Mouse (Mus musculus) limb, embryonic 11.5 days (tissue): ENCODE data around the gene Tmprss7. TPM values are rescaled to one million over a fixed set of nuclear protein-coding genes. Genes with fewer than 3 reads are reported as not detected.

Experiments
- ATAC-seq: fragments of 200-750 bp; cut with Nextera tagmentation; 2 replicates; pipeline ENCODE4 v1.8.0; 2017; ENCODE audit warnings: low read depth; ENCODE audit not compliant: insufficient number of reproducible peaks, low FRiP score, low TSS enrichment
- DNase-seq: peaks from one replicate; pipeline ENCODE4 v3.0.0-alpha.2; 2015; ENCODE audit warnings: low spot score
- H3K27ac ChIP-seq: fragments of 300-500 bp; sonication (generic); replicated peaks from 2 replicates; pipeline ENCODE4 v1.5.1; 2014; ENCODE audit warnings: low read depth, mild to moderate bottlenecking, low read length
- H3K27me3 ChIP-seq: fragments of 300-500 bp; sonication (generic); 2 replicates; pipeline ENCODE4 v1.6.1; 2014; ENCODE audit warnings: mild to moderate bottlenecking, low read length, mixed read lengths; ENCODE audit not compliant: control insufficient read depth, insufficient read depth
- H3K36me3 ChIP-seq: fragments of 300-500 bp; sonication (generic); 2 replicates; pipeline ENCODE4 v1.6.1; 2014; ENCODE audit warnings: mild to moderate bottlenecking, low read length, moderate library complexity, mixed read lengths; ENCODE audit not compliant: control insufficient read depth, insufficient read depth
- H3K4me1 ChIP-seq: fragments of 300-500 bp; sonication (generic); 2 replicates; pipeline ENCODE4 v1.6.1; 2014; ENCODE audit warnings: low read length, mixed read lengths; ENCODE audit not compliant: control insufficient read depth, insufficient read depth
- H3K4me2 ChIP-seq: fragments of 300-500 bp; sonication (generic); 2 replicates; pipeline ENCODE4 v1.6.1; 2014; ENCODE audit warnings: low read depth, mild to moderate bottlenecking, moderate library complexity; ENCODE audit not compliant: severe bottlenecking
- H3K4me3 ChIP-seq: fragments of 300-500 bp; sonication (generic); 2 replicates; pipeline ENCODE4 v1.5.1; 2014; ENCODE audit warnings: low read depth, low read length
- H3K9ac ChIP-seq: fragments of 300-500 bp; sonication (generic); 2 replicates; pipeline ENCODE4 v1.6.1; 2014; ENCODE audit warnings: mild to moderate bottlenecking, low read length
- H3K9me3 ChIP-seq: fragments of 300-500 bp; sonication (generic); 2 replicates; pipeline ENCODE4 v1.6.1; 2016; ENCODE audit warnings: low read length; ENCODE audit not compliant: control insufficient read depth
- WGBS: fragments of 180-500 bp; shearing (Covaris S2); extraction: QIAGEN DNeasy Blood & Tissue Kit; methylation state at CpG from one replicate; pipeline ENCODE4 v1.1.7; 2014; 5-methylcytosine and 5-hydroxymethylcytosine counted together
- polyA plus RNA-seq: library from polyadenylated mRNA; unstranded; fragments of >200 nt; fragmentation: Nextera tagmentation; extraction: Ambion mirVana; gene quantifications from 2 replicates; pipeline ENCODE4 v1.2.1, GENCODE M21; 2014

The Tmprss7 gene
- polyA plus RNA-seq, 1 experiment from 2014 or later, result 0.37 TPM

- H3K27ac ChIP-seq, result no peak overlapping the region
- H3K36me3 ChIP-seq, result no peaks in the 10 kb centered on the region
- no peak overlapping the region for H3K4me2 ChIP-seq
- WGBS, result 62% methylated on average over 3 of the region's 3 CpGs
- H3K4me1 ChIP-seq, result no peaks in the 10 kb centered on the region
- H3K27me3 ChIP-seq, result no peaks in the 10 kb centered on the region
- no peak overlapping the region for H3K9ac ChIP-seq
- ATAC-seq (no peak), DNase-seq (no peak)
- H3K4me3 ChIP-seq, result no peak overlapping the region
- no peaks in the 10 kb centered on the region for H3K9me3 ChIP-seq
Measured at GRCm38 (mm10) chr16:45668178-45668577, 25.3 kb downstream of the Tmprss7 start.

GRCm38 (mm10) chr16:45666136-45666535 lies 27.3 kb downstream of the Tmprss7 start:
- H3K9ac ChIP-seq, result no peak overlapping the region
- 83% methylated on average over 2 of the region's 2 CpGs for WGBS
- ATAC-seq, result no peak
- no peak overlapping the region for H3K4me3 ChIP-seq
- H3K9me3 ChIP-seq, result no peaks in the 10 kb centered on the region
- no peaks in the 10 kb centered on the region for H3K36me3 ChIP-seq
- no peak overlapping the region for H3K27ac ChIP-seq
- no peak overlapping the region for H3K4me2 ChIP-seq
- no peaks in the 10 kb centered on the region for H3K4me1 ChIP-seq
- H3K27me3 ChIP-seq, result no peaks in the 10 kb centered on the region
- DNase-seq, result no peak

- Histone ChIP-seq H3K9me3 (no peaks in the 10 kb centered on the region), H3K4me1 (no peaks in the 10 kb centered on the region), H3K4me3 (no peak overlapping the region), H3K27ac (no peak overlapping the region), H3K36me3 (no peaks in the 10 kb centered on the region), H3K4me2 (no peak overlapping the region), H3K27me3 (no peaks in the 10 kb centered on the region), H3K9ac (no peak overlapping the region)
- ATAC-seq (no peak), DNase-seq (no peak)
Measured at GRCm38 (mm10) chr16:45662381-45662780, 31.1 kb downstream of the Tmprss7 start.

DNA sequence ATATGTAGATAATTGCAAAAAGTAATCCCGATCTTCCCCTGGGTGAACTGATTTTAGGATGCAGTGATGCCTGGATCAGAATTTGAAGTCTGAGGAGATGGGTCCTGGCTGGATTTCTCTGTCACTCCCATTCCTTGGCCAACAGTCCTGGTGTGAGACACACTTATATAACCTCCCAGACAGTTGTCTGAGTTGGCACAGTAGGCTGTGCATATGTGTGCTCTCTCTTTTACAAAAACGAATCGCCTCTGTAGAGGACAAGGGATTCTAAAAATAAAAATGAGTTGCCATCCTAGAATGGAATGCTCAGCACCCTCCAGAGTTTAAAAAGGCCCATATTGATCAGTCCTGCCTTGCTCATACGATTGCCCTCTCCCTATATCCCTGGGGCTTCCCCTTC lies 33.9 kb downstream of the Tmprss7 start:
- Histone ChIP-seq H3K9me3 (no peaks in the 10 kb centered on the region), H3K4me1 (no peaks in the 10 kb centered on the region), H3K36me3 (no peaks in the 10 kb centered on the region), H3K27ac (no peak overlapping the region), H3K4me2 (no peak overlapping the region), H3K9ac (no peak overlapping the region), H3K4me3 (no peak overlapping the region), H3K27me3 (no peaks in the 10 kb centered on the region)
- ATAC-seq (no peak), DNase-seq (no peak)
- WGBS, result 91% methylated on average over 4 of the region's 4 CpGs

GRCm38 (mm10) chr16:45658248-45658647 lies 35.2 kb downstream of the Tmprss7 start:
- DNase-seq (no peak), ATAC-seq (no peak)
- no peak overlapping the region for H3K9ac ChIP-seq
- no peaks in the 10 kb centered on the region for H3K9me3 ChIP-seq
- no peaks in the 10 kb centered on the region for H3K36me3 ChIP-seq
- no peak overlapping the region for H3K4me3 ChIP-seq
- WGBS, result 100% methylated on average over 1 of the region's 1 CpGs
- no peak overlapping the region for H3K4me2 ChIP-seq
- H3K4me1 ChIP-seq, result no peaks in the 10 kb centered on the region
- H3K27me3 ChIP-seq, result 0 out of 2 replicates have a peak, but pooled peaks cover 6% of the 10 kb centered on the region
- no peak overlapping the region for H3K27ac ChIP-seq

DNA sequence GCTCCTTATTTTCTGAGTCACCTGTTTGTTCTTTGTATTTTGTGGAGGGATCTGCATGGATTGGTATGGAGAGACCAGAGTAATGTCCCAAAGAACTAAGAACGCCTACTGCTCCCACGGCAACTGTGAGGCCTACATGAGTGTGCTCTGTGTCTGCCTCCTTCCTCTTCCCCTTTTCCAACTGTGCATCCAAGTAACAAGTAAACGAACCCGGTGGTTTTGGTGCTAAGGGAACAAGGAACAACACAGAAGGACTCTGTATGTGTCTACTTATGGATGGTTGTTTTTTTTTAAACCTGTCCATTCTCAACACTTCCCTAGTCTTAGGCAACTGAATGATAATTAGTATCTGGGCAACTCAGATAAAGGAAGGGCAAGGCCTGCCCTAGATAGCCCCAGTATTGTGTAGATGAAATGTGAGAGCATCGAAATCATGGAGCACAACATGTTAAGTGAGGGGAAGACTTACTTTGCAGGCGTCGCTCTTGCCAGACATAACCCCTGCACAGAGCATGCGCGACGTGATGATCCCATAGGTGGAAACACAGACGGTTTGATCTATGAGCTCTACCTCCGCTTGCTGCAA lies 35.8 kb downstream of the Tmprss7 start:
- Histone ChIP-seq H3K27me3 (0 out of 2 replicates have a peak, but pooled peaks cover 6% of the 10 kb centered on the region), H3K4me2 (no peak overlapping the region), H3K4me1 (no peaks in the 10 kb centered on the region), H3K36me3 (no peaks in the 10 kb centered on the region), H3K9me3 (no peaks in the 10 kb centered on the region), H3K27ac (no peak overlapping the region), H3K4me3 (no peak overlapping the region), H3K9ac (no peak overlapping the region)
- DNase-seq (no peak), ATAC-seq (no peak)
- 90% methylated on average over 12 of the region's 12 CpGs for WGBS

- H3K9me3 ChIP-seq, result no peaks in the 10 kb centered on the region
- no peak overlapping the region for H3K4me3 ChIP-seq
- WGBS, result 66% methylated on average over 9 of the region's 9 CpGs
- DNase-seq (no peak), ATAC-seq (no peak)
- 0 out of 2 replicates have a peak, but pooled peaks cover 6% of the 10 kb centered on the region for H3K27me3 ChIP-seq
- no peak overlapping the region for H3K4me2 ChIP-seq
- no peaks in the 10 kb centered on the region for H3K36me3 ChIP-seq
- no peaks in the 10 kb centered on the region for H3K4me1 ChIP-seq
- H3K9ac ChIP-seq, result no peak overlapping the region
- no peak overlapping the region for H3K27ac ChIP-seq
Measured at GRCm38 (mm10) chr16:45654465-45654864, 39.0 kb downstream of the Tmprss7 start.

DNA sequence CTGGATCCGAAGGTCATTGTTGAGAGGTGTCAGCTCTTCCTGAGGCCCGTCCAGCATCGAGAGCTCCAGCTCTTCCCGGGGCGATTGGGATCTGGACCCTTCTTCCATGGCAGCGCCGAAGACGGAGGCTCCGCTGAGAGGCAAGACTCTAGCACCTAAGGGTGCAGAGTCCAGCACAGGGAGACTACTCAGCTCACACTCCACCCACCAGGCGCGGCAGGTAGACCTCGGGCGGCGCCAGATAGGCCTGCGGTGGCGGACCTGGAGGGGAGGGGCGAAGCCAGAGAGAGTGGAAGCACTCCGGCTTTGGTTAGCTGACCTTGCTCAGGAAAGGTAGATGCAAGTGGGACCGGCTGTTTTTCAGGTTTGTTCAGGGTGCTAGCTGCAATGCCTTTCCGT lies 39.5 kb downstream of the Tmprss7 start, which contains the start of gene BC016579:
Gene BC016579 (minus strand): TSS at position 135 of the 399 bp plus-strand sequence.
- no peak for ATAC-seq
- H3K27ac ChIP-seq, result no peak within 1 kb of the TSS
- DNase-seq, result peak; percentile 32
- H3K36me3 ChIP-seq, result no peaks in the 10 kb centered on the region
- peak within 1 kb of the TSS; percentile 53 for H3K4me2 ChIP-seq
- no peaks in the 10 kb centered on the region for H3K9me3 ChIP-seq
- 0 out of 2 replicates have a peak, but pooled peaks cover 6% of the 10 kb centered on the region for H3K27me3 ChIP-seq
- WGBS, result 4% methylated on average over 20 of the region's 20 CpGs
- no peaks in the 10 kb centered on the region for H3K4me1 ChIP-seq
- H3K4me3 ChIP-seq, result peak within 1 kb of the TSS; percentile 23; the same call in 1 of the 2 replicates
- no peak within 1 kb of the TSS for H3K9ac ChIP-seq
